Mouse (Mus musculus) urinary bladder, postnatal 14 days (tissue): ENCODE data around the gene Tmcc3.

Source experiments
- DNase-seq: peaks from one replicate; pipeline ENCODE4 v3.0.0; 2021; ENCODE audit warnings: low spot score

Tmcc3 gene

DNA sequence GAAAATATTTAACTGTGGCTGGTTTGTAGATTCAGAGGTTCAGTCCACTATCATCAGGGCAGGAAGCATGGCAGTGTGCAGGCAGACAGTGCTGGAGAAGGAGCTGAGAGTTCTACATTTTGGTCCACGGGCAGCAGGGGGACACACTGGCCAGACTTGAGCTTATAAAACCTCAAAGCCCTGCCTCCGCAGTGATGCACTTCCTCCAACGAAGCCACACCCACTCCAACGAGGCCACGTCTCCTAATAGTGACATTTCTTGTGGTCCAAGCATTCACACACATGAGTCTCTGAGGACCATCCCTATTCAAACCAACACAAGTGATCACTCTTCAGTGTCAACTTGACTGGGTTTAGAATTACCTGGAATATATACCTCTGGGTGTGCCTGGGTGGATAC is 327.5 kb downstream of the Tmcc3 start:
- DNase-seq: no peak

GRCm38 (mm10) chr10:94640067-94640466 is 328.3 kb downstream of the Tmcc3 start:
- no peak for DNase-seq
